Mouse (Mus musculus) cerebellum, adult 9-11 months (tissue): ENCODE data around the gene Cdh6.

Source experiments
- DNase-seq: peaks from one replicate; pipeline ENCODE4 v3.0.0; 2022

Cdh6 gene

DNA sequence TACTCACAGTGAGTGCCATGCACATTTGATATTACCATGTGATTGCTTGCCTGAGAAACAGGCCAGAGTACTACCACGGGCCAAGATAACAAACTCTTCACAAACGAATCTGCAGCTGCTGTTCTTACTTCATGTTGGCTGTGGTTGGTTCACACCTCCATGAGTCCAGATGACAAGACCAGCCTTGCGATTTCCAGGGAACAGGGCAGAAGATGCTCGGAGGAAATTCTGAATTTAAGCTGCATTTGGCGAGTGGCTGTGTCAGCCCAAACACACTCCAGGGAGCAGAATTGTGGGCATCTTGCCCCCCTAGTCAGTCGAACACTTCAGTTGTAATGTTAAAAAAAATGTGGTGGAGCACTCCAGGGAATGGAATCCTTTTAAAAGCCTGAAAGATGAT lies 18.1 kb downstream of the Cdh6 start:
- DNase-seq, result no peak

DNA sequence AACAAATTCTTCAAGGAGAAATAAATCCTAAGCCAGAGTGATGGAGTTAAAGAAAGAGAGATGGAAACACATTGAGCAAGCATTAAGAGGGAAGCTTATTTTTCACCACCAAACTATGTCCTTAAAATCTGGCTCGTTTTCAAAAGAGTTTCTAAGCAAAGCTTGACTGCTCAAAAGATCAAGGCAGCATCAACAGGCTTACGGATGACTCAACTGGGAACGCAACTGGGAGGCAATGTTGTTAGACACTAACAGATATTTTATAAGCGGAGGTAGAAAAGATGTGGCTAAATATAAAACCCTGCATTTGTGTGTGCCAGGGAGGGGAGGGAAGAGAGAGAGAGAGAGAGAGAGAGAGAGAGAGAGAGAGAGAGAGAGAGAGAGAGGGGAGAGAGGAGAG lies 31.5 kb downstream of the Cdh6 start:
- no peak for DNase-seq

DNA sequence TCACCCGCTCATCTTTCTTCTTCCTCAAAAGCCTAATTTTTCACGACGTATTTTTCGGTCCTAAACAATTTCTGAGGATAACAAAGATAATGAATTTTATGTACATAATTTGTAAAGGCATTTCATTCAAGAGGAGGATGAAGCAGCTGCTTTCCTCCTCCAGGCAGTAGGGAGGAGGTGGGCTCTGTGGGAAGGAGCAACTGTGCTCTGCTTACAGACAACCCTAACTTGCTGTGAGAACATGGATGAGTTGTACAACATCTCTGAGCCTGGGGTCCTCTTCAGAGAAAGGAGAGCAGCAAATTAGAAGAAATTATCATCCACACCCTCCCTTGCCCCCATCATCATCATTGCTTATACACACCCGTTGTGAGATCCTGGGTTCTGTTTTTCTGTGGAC lies 33.8 kb downstream of the Cdh6 start:
- no peak for DNase-seq

DNA sequence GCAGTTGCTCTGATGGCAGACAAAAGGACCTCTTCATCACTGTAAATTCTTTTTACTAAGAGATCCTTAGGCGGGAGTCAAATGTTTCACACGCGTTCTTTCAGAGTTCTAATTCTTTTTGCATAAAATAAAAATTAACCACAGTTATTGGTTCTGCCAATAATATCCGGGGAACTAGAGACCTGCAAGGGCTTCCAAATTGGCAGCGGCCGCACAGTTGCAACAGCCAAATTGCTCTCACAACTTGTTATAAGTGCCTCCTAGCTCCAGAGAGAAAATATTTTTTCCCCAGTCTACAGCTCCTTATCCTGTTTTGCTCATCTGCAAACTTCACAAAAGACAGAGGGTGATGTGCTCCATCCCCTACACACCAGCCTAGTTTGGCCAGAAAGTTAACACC lies 36.3 kb downstream of the Cdh6 start:
- DNase-seq, result no peak

DNA sequence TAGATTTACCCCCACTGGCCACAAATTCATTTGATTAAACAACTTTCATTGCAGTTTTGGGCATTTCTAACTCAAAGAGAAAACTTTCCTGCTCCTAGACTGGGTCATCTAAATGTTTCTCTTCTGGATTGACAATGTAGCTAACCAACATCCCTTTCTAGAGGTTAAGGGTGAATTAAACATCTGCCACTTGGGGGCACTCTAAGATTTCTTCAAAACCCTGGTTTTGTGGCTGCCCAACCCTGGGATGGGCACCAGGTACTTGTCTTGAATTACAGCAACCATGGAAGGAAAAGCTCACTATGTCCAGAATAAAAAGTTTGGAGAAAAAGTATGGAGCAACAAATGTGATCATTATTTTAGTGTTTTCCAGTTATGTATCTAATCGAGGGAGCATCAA lies 39.4 kb downstream of the Cdh6 start:
- no peak for DNase-seq

DNA sequence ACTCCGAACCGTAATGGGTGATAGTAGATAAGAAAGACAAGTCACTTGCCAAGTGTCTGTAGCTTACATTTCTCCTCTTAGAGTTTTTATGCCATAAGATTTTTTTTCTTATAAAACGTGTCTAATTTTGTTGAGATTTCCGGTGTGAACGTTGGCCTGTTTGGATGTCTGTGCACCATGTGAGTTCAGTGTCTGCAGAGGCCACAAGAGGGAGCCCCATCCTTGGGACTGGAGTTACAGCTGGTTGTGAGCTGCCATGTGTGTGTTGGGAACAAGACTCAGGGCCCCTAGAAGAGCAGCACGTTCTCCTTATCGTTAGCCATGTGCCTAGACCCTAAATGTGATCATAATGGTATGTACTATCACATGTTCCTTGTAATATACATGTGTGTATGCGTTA lies 40.1 kb downstream of the Cdh6 start:
- no peak for DNase-seq

DNA sequence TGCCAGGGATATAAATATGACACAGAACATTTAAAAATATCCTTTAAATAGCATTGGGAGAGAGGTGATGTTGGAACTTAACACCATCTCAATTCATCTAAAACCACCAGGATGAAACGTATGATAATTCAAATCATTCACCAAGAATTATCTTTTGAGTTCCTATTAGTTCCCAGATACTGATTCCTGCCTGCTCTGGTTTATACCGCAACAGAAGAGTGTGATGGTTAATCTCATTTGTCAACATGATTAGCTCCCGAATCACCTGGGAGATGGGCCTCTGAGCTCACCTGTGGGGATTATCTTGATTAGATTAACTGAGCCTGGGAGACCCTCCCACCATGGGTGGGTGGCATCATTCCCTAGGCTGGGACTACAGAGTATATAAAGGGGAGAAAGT lies 41.0 kb downstream of the Cdh6 start:
- DNase-seq, result no peak

DNA sequence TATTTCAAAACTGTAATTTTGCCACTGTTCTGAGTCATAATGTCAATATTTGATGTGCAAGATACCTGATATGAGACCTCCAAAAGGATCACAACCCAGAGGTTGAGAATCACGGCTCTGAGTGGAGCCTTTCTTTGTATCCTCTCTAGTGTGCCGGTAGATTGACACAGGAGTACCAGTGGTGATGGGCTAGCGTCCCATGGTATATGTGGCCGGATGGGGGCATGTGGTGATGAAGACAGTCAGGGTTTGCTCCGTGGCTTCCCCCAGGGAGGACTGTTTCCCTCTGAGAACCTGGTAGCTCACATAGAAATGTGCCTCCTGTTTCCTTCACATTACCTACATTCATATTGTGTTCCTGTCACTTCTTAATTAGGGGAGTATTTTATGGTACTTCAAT lies 43.2 kb downstream of the Cdh6 start:
- DNase-seq, result no peak

DNA sequence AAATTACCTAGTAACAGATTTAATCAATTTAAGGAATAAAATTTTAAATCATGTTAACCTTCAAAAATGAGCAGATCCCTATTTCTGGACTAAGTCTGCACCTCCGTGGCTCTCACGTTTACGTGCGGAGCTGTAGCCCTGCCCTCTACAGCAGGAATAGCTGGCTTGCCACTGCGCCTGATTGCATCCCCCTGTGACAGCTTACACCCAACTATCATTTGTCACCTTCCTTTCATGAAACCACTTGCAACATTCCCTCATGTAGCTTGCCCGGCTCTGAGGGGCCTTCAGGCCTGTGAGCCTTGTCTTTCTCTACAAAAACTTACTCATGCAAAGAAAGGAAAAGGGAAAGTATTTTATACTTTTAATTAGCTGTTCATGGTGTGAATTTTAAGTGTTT lies 73.1 kb downstream of the Cdh6 start:
- no peak for DNase-seq

DNA sequence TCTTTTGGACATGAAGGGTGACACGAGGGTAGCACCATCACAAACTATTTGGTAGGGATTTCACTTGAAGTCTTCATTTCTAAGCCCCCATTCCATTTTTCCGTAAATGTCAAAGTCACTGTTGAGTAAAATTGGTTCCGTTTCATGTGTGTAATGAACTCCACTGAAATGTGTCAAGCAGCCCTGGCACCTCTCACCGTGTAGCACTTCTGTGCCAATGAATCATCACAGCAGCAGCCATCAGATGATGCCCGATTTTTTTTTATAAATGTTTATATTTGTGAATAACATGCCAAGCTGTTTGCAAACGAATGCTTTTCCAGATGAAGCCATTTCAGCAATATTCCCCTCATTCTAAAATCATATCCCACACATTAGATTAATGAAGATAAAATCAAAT lies 75.6 kb downstream of the Cdh6 start:
- DNase-seq, result no peak

DNA sequence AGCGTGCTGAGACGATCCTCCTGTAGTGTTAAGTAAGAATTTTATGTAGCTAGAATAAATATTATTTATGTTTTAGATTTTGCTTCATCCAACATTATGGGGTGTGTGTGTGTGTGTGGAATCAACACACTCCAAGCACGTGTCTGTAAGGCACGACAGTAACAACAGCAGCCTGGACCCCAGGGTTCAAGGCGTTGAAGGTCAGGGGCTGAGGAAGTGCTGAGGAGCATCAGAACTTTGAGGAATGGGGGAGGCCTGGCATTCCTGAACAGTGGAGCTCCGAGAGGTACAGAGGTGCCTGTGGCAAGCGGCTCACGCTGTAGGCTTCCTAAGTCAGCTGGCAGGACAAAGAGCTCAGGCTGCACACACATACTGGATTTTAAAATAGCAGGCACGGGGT lies 78.1 kb downstream of the Cdh6 start:
- no peak for DNase-seq

DNA sequence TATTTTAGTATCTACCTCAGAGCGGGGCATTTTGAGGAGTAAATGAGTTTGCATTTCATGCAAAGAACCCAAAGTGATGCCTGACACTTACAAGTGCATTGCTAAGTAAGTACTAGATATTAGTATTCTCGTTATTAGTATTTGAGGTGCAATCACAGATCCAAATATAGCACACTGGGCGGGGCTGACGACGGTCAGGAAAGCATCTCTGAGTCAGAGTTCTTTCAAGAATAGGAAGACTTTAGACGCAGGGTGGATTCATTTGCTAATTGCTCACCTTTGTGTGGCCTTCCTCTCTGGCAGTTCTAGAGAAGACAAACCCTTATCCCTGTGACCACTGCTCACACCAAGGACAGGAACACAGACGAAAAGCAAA lies 78.6 kb downstream of the Cdh6 start:
- no peak for DNase-seq

DNA sequence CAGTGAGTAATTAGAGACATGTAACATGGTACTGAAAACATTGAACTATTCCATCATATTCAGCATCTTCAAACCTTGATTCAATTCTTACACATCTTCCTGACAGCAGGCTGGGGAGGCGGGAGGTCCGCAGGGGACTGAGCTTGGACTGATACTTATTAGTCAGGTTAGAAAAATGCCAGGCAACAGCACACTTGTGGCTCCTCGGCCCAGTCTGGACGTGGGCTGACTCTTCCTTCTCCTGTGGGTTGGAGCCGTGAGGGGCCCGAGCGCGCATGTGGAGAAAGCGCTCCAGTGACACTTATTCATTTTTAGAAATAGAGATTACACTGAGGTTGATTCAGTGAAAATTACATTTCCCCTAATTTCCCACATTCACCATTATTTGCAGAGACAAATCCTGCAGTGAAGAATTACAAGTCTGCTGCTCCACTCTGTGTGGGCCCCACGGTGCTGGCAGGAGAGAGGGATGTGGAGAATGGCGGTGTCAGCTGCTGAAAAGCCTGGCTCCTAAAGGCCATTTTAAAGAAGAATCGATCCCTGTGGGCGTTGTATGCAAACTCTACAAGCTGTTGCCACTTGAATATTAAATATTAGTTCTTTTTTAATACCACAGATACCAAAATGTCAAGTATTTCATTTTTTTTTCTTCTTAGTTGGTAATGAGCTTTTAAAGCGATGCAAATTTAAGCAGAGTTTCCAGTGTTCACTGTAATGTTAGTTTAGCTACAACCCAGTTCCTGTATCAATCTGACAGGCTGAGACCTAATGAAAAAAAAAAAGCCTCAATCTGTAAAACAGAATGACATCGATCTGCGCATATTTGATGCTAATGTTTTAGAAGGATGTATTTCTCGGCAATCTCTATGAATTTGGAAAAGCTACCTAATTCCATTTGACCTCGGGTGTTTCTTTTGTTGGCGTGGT lies 79.3 kb downstream of the Cdh6 start:
- DNase-seq, result no peak

DNA sequence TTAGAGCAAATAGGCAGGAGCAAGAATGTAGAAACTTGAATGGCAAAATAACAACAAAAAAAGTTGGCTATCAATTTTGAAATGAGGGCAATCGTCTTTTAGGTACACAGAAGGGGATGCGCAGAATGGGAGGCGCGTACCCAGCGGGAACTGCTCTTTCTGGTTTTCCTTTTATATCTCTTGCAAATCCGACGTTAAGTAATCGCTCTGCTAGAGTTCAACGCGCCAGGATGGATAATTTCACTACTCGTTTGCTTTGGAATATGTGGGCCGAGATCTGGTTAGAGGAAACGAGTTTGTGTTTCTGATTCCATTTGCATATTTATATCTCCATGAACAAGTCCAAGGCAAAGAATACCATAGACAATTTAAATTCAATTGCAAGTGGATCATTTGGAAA lies 81.4 kb downstream of the Cdh6 start:
- DNase-seq, result no peak

DNA sequence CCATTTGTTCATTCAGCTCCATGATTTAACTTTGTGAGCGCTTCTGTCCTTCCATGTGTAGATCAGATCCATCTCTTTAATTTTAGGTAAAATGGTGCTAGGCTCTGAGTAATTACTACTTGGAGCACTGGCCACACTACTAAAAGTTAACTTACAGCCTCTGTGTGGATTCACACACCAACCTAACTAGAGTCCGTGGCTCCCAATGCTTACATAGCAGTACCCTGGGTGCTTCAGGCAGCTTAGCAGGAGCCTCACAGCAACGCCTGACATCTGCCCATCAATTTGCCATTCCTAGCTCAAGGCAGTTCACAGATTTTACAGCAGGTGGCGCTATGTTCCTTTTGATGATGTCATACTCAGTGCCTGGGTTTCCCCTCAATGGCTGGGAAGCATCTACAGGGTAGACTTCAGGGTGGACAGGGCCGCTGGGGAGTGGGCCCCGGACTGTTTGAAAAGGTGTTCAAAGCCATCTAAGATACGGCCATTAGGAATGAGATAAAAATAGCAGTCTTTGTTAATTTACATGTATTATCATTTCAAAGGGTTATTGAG lies 84.9 kb downstream of the Cdh6 start:
- no peak for DNase-seq

DNA sequence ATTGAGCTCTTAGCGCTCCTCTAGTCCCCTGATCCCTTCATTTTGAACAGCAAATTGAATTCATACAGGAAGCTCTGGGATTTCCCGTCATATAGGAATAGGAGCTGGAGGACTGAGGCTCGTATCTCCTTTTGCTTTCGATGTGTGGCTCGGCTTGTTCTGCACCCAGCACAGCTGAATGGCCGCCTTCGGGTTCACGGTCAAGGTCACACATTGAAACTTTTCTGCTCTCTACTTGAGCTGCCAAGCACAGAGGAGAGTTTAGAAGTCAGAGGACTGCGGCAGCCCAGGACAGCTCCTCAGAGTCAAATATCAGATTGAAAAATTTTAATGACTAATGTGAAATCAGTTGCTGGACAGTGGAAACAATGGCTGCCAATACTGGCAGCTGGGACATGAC lies 88.7 kb downstream of the Cdh6 start:
- DNase-seq, result no peak

DNA sequence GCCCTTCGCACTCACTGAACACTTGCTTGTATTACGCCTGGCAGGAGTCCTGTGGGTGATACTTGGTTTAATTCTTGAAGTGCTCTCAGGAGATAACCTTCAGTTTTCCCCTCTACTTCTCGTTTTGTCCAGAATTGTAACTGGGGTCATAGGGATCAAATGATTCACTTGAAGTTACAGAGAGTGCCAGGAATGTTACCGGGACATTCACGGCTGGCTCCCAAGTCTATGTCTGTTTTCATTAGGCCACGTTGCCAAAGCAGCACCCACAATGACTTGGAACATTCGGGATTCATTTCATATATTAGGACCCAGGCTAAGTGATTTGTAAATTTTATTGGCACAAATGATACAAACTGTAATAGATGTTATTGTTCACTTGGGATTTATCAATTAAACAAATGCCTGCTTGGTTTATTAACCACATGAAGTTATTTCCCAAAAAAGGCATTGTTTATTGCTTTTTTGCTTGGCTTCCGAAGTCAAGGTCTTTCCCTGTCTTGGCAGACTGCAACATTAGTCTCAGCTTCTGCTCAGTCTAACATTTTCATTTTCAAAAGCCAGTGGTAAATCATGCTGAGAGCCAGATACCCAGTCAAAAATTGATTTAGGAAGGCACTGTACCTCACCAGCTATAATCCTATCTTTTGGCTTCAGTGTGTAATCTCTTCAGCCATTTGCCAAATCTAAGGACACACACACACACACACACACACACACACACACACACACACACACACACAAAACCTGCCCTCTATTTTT lies 96.4 kb downstream of the Cdh6 start:
- DNase-seq, result no peak

DNA sequence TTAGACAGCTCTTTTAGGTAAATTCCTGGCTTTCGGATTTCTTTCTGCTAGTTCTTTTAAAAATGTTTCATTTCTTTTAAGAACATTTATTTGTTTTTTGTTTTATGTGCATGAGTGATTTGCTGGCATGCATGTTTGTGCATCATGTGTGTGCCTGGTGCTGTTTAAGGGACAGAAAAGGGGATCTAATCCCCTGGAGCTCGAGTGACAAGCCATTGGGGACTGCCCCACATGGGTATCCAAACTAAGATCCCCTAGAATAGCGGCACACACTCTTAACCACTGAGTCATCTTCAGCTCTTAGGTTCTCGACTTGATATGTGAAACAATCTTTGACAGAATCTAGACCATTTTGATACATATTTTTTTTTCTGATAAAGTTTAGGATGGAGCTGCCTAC lies 99.4 kb downstream of the Cdh6 start:
- DNase-seq, result no peak

DNA sequence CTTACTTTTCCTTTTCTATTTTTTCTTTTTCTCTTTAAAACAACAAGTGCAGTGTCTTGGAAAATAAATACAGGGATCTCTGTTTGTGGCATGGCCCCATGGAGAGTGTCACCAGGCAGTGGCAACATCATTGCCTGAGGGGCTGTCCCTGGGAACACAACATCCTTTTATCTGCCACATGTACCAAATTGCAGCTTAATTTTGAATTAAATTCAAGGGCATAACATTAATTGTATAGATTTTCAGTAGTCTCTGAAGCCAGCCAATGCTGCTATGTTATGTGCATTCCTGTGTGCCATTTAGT lies 105.3 kb downstream of the Cdh6 start:
- DNase-seq, result no peak

DNA sequence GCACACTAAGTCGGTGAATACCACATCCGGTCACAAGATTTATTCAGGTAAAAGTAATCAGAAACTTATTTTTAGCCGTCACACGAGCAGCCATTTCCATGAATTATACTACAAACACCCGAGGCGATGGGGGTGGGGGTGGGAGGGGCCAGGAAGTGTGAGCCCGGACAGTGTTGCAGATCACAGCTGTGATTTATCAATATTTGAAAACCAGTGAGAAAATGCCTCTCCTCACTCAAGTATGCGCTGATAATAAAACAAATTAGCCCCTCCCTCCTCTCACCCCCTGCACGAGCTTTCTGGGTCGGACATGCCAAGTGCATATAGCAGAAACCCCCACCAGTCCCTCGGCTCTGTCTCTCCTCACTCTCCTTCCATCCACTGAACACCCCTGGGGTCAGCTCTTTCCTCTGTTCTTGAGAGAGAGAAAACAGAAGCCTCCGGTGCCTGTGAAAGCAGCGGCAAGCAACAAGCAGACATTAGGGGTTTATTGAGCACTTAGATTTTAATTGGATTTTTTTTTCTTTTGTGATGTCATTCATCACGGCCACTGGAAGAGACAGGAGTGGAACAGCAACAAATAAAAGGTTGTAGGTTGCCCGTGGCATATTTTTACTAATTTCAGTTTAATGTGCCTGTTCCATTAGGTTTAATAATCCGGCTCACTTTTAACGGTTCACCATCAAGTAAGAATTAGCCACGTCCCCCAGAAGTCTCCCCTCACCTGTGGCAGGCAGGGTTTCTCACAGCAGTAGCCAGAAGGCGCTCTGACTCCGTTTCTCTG lies 105.9 kb downstream of the Cdh6 start:
- DNase-seq, result no peak

DNA sequence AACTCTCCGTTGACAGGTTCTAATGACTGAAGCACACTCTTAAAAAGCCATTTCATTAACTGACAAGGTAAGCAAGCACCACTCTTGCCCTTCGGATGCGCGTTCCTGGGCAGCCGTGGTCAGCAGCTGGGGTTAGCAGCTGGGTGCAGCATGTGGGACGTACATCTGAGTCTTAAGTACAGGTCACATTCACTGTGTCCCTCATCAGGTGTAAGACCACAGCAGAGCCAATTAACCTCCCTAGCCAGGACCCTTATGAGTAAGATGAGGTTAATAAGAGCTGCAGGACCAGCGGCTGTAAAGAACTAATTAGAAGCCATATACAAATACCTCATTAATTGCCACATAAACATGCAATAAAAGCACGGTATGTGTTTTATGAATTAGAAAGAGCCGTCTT lies 106.7 kb downstream of the Cdh6 start:
- DNase-seq, result no peak

DNA sequence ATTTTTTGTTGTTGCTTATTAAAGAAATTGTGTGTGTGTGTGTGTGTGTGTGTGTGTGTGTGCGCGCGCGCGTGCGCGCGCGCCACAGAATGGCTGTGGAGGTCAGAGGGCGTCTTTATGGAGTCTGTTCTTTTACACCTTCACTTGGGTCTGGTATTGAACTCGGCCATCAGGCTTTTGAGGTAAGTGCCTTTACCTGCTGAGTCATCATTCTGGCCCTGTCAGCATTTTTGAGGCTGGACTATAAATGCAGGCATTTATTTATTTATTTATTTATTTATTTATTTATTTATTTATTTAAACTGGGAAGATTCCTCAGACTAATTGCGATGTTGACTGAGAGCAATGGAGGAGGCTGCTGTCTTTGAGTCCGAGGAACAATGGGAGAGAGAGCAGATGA lies 109.8 kb downstream of the Cdh6 start:
- DNase-seq, result no peak

DNA sequence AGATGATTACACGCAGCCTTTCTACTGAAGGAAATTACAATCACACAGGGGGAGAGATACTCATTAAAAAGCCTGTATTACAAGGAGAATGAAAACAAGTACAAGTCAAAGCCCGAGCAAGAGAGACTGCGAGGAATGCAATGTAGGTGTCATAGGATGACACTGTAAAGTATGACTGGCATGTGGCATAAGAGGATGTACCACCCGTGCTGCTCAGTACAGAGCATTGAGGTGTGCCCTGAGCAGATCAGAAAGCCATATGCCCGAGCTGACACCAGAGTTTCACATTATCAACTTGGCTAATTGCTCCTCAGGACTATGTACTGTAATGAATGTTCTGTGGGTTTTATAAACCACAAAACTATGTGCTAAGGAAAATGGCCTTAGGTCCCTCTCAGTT lies 115.7 kb downstream of the Cdh6 start:
- DNase-seq, result no peak

DNA sequence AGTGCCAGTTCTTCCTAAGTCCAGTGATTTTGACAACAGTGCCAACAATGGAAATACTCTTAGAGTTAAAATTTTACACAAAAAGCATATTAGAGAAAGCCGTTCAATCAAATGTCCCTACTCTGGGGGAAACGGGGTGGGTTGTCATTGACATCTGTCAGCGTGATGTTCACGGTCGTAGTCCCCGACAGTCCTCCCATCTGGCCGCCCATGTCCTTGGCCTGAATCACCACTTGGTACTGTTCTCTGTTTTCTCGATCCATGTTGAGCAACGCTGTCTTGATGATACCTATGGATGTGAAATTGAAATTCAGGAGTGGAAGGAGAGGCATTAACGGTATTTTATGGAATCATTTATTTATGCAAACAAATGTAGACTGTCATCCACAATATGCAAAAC lies 116.2 kb downstream of the Cdh6 start:
- no peak for DNase-seq
